Comparison of ENCODE assay signal across 8 mouse cellular contexts in genomic region chr16:70313886-70314577, GRCm38 (mm10). TPM values are rescaled to one million over a fixed set of nuclear protein-coding genes. Genes with fewer than 3 reads are reported as not detected.
DNase-seq lines count a peak whose midpoint lies in the region; ATAC-seq and TF ChIP-seq lines count a peak whose summit lies in the region.

Gene Gbe1, plus strand, starts transcription at chr16:70313949.

- peak; percentile 98 for ATAC-seq in embryonic facial prominence, embryonic 13.5 days (ENCODE audit: insufficient number of reproducible peaks, insufficient read depth, low FRiP score, low TSS enrichment, low read depth)
- ATAC-seq in limb, embryonic 11.5 days (ENCODE audit: insufficient number of reproducible peaks, low FRiP score, low TSS enrichment, low read depth): peak; percentile 96
- peak; percentile 99 for ATAC-seq in midbrain, embryonic 13.5 days

- H3K36me3 ChIP-seq in embryonic facial prominence, embryonic 13.5 days: no peaks in the 10 kb centered on the region
- H3K36me3 ChIP-seq in kidney, adult 2 months (ENCODE audit: control insufficient read depth, insufficient read depth, low read length): no peaks in the 10 kb centered on the region
- H3K36me3 ChIP-seq in limb, embryonic 11.5 days (ENCODE audit: control insufficient read depth, insufficient read depth, low read length): no peaks in the 10 kb centered on the region
- H3K36me3 ChIP-seq in midbrain, embryonic 13.5 days: no peaks in the 10 kb centered on the region
- no peaks in the 10 kb centered on the region for H3K36me3 ChIP-seq in small intestine, adult 2 months (ENCODE audit: control insufficient read depth, insufficient read depth, low read length)

- peak; percentile 34 for TF ChIP-seq CTCF in kidney, adult 2 months (conservative IDR thresholded peaks at IDR 0.05; ENCODE audit: insufficient read depth, insufficient read length, low read depth, low read length)
- TF ChIP-seq CTCF in small intestine, adult 2 months (IDR thresholded peaks at IDR 0.05; ENCODE audit: extremely low read depth, insufficient read length, insufficient replicate concordance, low read depth, low read length): no peak

- peak within 1 kb of the TSS; percentile 65 for H3K4me3 ChIP-seq in embryonic facial prominence, embryonic 13.5 days
- peak within 1 kb of the TSS; percentile 92 for H3K4me3 ChIP-seq in kidney, adult 2 months (ENCODE audit: insufficient read depth, low read depth, low read length)
- peak within 1 kb of the TSS; percentile 62 for H3K4me3 ChIP-seq in limb, embryonic 11.5 days (ENCODE audit: low read depth, low read length)
- peak within 1 kb of the TSS; percentile 60 for H3K4me3 ChIP-seq in midbrain, embryonic 13.5 days (replicated peaks)
- peak within 1 kb of the TSS; percentile 81 for H3K4me3 ChIP-seq in small intestine, adult 2 months (ENCODE audit: low read depth, low read length)

- DNase-seq in 3134 (ENCODE audit: extremely low read depth, insufficient read length, low spot score): peak; percentile 94
- peak; percentile 79 to 88 for DNase-seq in adrenal gland, postnatal 4 days (ENCODE audit: low spot score in 2 of 2)
- peak; percentile 93 to 97 for DNase-seq in heart, adult 18-20 months
- peak; percentile 97 for DNase-seq in kidney, adult 2 months
- peak; percentile 96 for DNase-seq in limb, embryonic 11.5 days (ENCODE audit: low spot score)

- peak; percentile 89 for TF ChIP-seq POLR2A in kidney, adult 2 months (IDR thresholded peaks at IDR 0.05; ENCODE audit: low read depth, low read length)
- peak; percentile 89 for TF ChIP-seq POLR2A in small intestine, adult 2 months (IDR thresholded peaks at IDR 0.05; ENCODE audit: low read depth, low read length)

- H3K9ac ChIP-seq in embryonic facial prominence, embryonic 13.5 days: peak within 1 kb of the TSS; percentile 87
- H3K9ac ChIP-seq in limb, embryonic 11.5 days (ENCODE audit: low read length): peak within 1 kb of the TSS; percentile 87
- peak within 1 kb of the TSS; percentile 80 for H3K9ac ChIP-seq in midbrain, embryonic 13.5 days (replicated peaks)

- no peaks in the 10 kb centered on the region for H3K9me3 ChIP-seq in embryonic facial prominence, embryonic 13.5 days
- no peaks in the 10 kb centered on the region for H3K9me3 ChIP-seq in limb, embryonic 11.5 days (ENCODE audit: control insufficient read depth, low read length)
- H3K9me3 ChIP-seq in midbrain, embryonic 13.5 days: no peaks in the 10 kb centered on the region

- 1% methylated on average over 68 of the region's 82 CpGs for WGBS in embryonic facial prominence, embryonic 13.5 days
- under 1% methylated on average over 78 of the region's 82 CpGs for WGBS in kidney, adult 2 months
- WGBS in limb, embryonic 11.5 days: under 1% methylated on average over 78 of the region's 82 CpGs
- under 1% methylated on average over 66 of the region's 82 CpGs for WGBS in midbrain, embryonic 13.5 days
- under 1% methylated on average over 82 of the region's 82 CpGs for WGBS in small intestine, adult 2 months

- H3K4me1 ChIP-seq in embryonic facial prominence, embryonic 13.5 days: peaks cover 5% of the 10 kb centered on the region; the same call in 1 of the 2 replicates
- H3K4me1 ChIP-seq in kidney, adult 2 months (ENCODE audit: control insufficient read depth, insufficient read depth, low read length): peaks cover 8% of the 10 kb centered on the region; the same call in 1 of the 2 replicates
- no peaks in the 10 kb centered on the region for H3K4me1 ChIP-seq in limb, embryonic 11.5 days (ENCODE audit: control insufficient read depth, insufficient read depth, low read length)
- peaks cover 5% of the 10 kb centered on the region; the same call in 1 of the 2 replicates for H3K4me1 ChIP-seq in midbrain, embryonic 13.5 days (replicated peaks)
- H3K4me1 ChIP-seq in small intestine, adult 2 months (ENCODE audit: control insufficient read depth, insufficient read depth, insufficient read length, low read length): no peaks in the 10 kb centered on the region

- peak within 1 kb of the TSS; percentile 91 for H3K27ac ChIP-seq in embryonic facial prominence, embryonic 13.5 days
- peak within 1 kb of the TSS; percentile 99 for H3K27ac ChIP-seq in kidney, adult 2 months (ENCODE audit: insufficient read depth, low read depth, low read length)
- peak within 1 kb of the TSS; percentile 86 for H3K27ac ChIP-seq in limb, embryonic 11.5 days (replicated peaks; ENCODE audit: low read depth, low read length)
- peak within 1 kb of the TSS; percentile 86 for H3K27ac ChIP-seq in midbrain, embryonic 13.5 days
- peak within 1 kb of the TSS; percentile 84 for H3K27ac ChIP-seq in small intestine, adult 2 months (ENCODE audit: insufficient read depth, low read depth, low read length)

- peak within 1 kb of the TSS; percentile 63 for H3K4me2 ChIP-seq in embryonic facial prominence, embryonic 13.5 days
- peak within 1 kb of the TSS; percentile 52 for H3K4me2 ChIP-seq in limb, embryonic 11.5 days (ENCODE audit: low read depth, severe bottlenecking)
- H3K4me2 ChIP-seq in midbrain, embryonic 13.5 days (replicated peaks): peak within 1 kb of the TSS; percentile 69

- no peaks in the 10 kb centered on the region for H3K27me3 ChIP-seq in embryonic facial prominence, embryonic 13.5 days
- no peaks in the 10 kb centered on the region for H3K27me3 ChIP-seq in kidney, adult 2 months (replicated peaks; ENCODE audit: control insufficient read depth, insufficient read depth, low read length)
- no peaks in the 10 kb centered on the region for H3K27me3 ChIP-seq in limb, embryonic 11.5 days (ENCODE audit: control insufficient read depth, insufficient read depth, low read length)
- no peaks in the 10 kb centered on the region for H3K27me3 ChIP-seq in midbrain, embryonic 13.5 days
- no peaks in the 10 kb centered on the region for H3K27me3 ChIP-seq in small intestine, adult 2 months (ENCODE audit: control insufficient read depth, insufficient read depth, low read length)

RNA-seq across cellular contexts. Expression of gene Gbe1, which starts in this region (rescaled TPM):
- 10 to 100 TPM; 22.5 to 25.5 TPM for total RNA-seq in adrenal gland, postnatal 4 days (2021)
- polyA plus RNA-seq in embryonic facial prominence, embryonic 13.5 days (2015; fragmentation: Nextera tagmentation; extraction: Ambion mirVana): 16.8 and 20.7 TPM in 2 replicates
- 10 to 100 TPM; 48.0 to 59.6 TPM for total RNA-seq in heart, adult 18-20 months (2021)
- 24.4 and 27.3 TPM in 2 replicates for polyA plus RNA-seq in kidney, adult 2 months (2012; rRNA removed)
- 22.0 and 26.0 TPM in 2 replicates for polyA plus RNA-seq in limb, embryonic 11.5 days (2014; fragmentation: Nextera tagmentation; extraction: Ambion mirVana)
- polyA plus RNA-seq in midbrain, embryonic 13.5 days (2015; fragmentation: Nextera tagmentation; extraction: Ambion mirVana): 13.3 and 15.7 TPM in 2 replicates
- 1.4 and 2.4 TPM in 2 replicates for polyA plus RNA-seq in small intestine, adult 2 months (2012; rRNA removed)

Comparison
In these comparisons a context has a peak if more than half of its experiments do, and no peak if none do; other contexts are left out.
1. Peak in every context shown above with its lines: DNase-seq, ATAC-seq, H3K4me3 ChIP-seq and H3K27ac ChIP-seq.